Mouse (Mus musculus): Measurements from ENCODE around the gene Fam83d.

Fam83d gene

DNA sequence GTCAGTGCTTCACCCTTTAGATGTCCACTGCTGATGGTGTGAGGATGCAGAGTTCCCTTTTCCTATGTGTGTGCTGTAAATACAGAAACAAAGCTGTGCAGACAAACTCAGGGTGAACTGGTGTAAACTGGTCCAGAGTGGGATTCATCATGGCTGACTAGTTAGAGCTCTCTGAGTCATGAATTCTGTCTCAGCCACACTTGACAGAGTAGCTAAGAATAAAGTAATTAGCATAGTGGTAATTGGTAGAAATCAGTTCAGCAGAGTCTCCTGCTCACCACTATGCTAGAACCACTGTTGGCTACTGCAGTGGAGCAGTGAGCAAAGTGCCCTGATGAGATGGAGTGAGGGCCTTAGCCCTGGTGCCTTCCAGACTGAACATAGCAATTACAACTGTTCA lies 47.8 kb downstream of the Fam83d start:
- DNase-seq (ENCODE audit: low spot score in 2 of 2): no peak

DNA sequence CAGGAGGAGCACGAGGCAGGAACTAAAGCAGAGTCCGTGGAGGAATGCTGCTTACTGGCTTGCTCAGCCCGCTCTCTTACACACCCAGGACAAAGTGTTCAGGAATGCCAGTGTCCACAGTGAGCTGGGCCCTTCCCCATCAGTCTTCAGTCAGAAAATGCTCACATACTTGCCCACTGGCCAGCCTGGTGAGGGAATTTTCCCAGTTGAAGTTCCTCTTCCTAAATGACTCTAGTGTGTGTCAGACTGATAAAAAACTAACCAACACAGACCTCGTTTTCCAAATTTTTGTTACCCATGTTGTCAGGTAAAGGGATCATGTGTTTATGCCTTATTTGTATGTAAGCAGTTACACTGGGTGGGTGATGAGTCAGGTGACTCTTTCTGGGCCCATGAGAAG lies 48.3 kb downstream of the Fam83d start:
- DNase-seq (ENCODE audit: low spot score in 2 of 2): no peak

DNA sequence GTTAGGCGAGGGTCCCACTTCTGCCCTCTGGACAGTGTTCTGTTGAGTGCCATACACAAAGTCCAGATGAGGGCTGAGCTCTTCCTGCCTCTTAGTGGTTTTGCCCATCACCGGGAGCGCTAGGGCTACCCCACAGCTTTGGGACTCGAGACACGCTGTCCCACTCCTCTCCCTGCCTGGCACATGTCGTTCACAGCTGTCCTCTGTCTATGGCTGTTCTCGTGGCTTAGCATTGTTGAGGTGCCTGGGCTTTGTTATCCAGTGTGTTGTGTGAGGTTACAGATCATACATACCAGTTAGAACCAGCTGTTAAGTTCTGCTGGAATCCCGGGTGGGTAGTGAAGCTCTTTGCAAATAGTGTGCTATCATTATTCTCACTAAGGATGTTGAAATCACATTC lies 49.8 kb downstream of the Fam83d start:
- no peak for DNase-seq (ENCODE audit: low spot score in 2 of 2)

DNA sequence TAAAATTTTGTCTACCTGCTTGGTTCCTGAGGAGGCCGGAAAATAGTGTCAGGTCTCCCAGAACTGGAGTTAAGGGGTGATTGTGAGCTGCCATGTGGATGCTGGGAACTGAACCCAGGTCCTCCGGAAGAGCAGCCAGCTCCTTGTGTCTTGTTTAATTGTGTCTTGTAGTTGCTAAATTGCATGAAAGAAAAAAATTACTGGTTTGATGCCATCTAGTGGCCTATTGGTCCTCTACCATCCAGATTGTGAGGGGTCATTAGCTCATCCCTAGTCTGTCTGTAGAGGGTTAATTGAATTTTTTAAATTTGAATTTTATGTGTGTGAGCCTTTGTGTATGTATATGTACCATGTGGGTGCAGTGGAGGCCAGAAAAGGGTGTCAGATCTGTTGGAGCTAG lies 60.2 kb downstream of the Fam83d start:
- DNase-seq (ENCODE audit: low spot score in 2 of 2): no peak

DNA sequence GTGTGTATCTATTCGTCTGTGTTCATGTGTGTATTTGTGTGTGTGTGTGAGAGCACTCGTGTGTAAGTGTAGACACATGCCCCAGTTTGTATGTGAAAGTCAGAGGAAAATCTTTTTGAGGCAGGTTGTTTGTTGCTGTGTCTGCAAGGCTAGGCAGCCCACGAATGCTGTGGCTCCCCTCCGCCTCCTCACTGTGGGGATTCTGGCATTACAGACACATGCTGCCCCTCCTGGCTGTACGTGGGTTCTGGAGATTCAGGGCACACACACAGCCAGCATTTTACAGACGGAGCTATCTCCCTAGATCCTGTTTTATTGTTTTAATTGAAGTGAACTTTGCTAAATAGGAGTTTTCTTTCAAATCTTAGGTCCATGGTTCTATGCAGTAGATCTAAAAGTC lies 61.9 kb downstream of the Fam83d start:
- no peak for DNase-seq (ENCODE audit: low spot score in 2 of 2)

GRCm38 (mm10) chr2:158833221-158833620 lies 65.3 kb downstream of the Fam83d start:
- DNase-seq (ENCODE audit: low spot score in 2 of 2): no peak

- no peak for DNase-seq (ENCODE audit: low spot score in 2 of 2)
Measured at GRCm38 (mm10) chr2:158833645-158834044, 65.8 kb downstream of the Fam83d start.
